Mouse (Mus musculus): Measurements from ENCODE around the gene Phlda2.
"Not testable (repeated sequence)": the region's sequence is repeated elsewhere in the genome, so short reads cannot be mapped to it uniquely, and the experiment has no call there.

The Phlda2 gene

GRCm38 (mm10) chr7:143502418-143503200 lies at the start of gene Phlda2:
TSS of gene Phlda2 (minus strand) at chr7:143503150.
- DNase-seq, result no peak

- DNase-seq, result no peak
Measured at GRCm38 (mm10) chr7:143549588-143550220, 46.8 kb upstream of the Phlda2 start.

- peak; percentile 100 for DNase-seq
Measured at GRCm38 (mm10) chr7:143548976-143549457, 46.1 kb upstream of the Phlda2 start, which contains the start of gene Nap1l4. TSS of gene Nap1l4 (minus strand) at chr7:143549106.

- DNase-seq, result no peak
Measured at GRCm38 (mm10) chr7:143548231-143548961, 45.4 kb upstream of the Phlda2 start.

- no peak for DNase-seq
Measured at GRCm38 (mm10) chr7:143546554-143546953, 43.6 kb upstream of the Phlda2 start.

GRCm38 (mm10) chr7:143544368-143544767 lies 41.4 kb upstream of the Phlda2 start:
- DNase-seq, result peak; percentile 16

GRCm38 (mm10) chr7:143538671-143539070 lies 35.7 kb upstream of the Phlda2 start:
- DNase-seq, result no peak

- DNase-seq, result not testable (repeated sequence)
Measured at GRCm38 (mm10) chr7:143538229-143538628, 35.3 kb upstream of the Phlda2 start.

- no peak for DNase-seq
Measured at GRCm38 (mm10) chr7:143536251-143536650, 33.3 kb upstream of the Phlda2 start.

GRCm38 (mm10) chr7:143533284-143533683 lies 30.3 kb upstream of the Phlda2 start:
- no peak for DNase-seq

- DNase-seq, result no peak
Measured at GRCm38 (mm10) chr7:143532410-143532809, 29.5 kb upstream of the Phlda2 start.

- DNase-seq, result no peak
Measured at GRCm38 (mm10) chr7:143519333-143519732, 16.4 kb upstream of the Phlda2 start.

GRCm38 (mm10) chr7:143514416-143514768 lies 11.4 kb upstream of the Phlda2 start:
- no peak for DNase-seq

- DNase-seq, result no peak
Measured at GRCm38 (mm10) chr7:143513763-143514415, 10.9 kb upstream of the Phlda2 start.

- DNase-seq, result no peak
Measured at GRCm38 (mm10) chr7:143511335-143511712, 8.4 kb upstream of the Phlda2 start.

GRCm38 (mm10) chr7:143510593-143511334 lies 7.8 kb upstream of the Phlda2 start:
- DNase-seq, result no peak

GRCm38 (mm10) chr7:143509566-143509965 lies 6.6 kb upstream of the Phlda2 start:
- DNase-seq, result no peak

- peak; percentile 24 for DNase-seq
Measured at GRCm38 (mm10) chr7:143506675-143507074, 3.7 kb upstream of the Phlda2 start.

GRCm38 (mm10) chr7:143506271-143506670 lies 3.3 kb upstream of the Phlda2 start:
- no peak for DNase-seq

GRCm38 (mm10) chr7:143505823-143506222 lies 2.9 kb upstream of the Phlda2 start:
- DNase-seq, result peak; percentile 32

- no peak for DNase-seq
Measured at GRCm38 (mm10) chr7:143505411-143505810, 2.5 kb upstream of the Phlda2 start.

GRCm38 (mm10) chr7:143503926-143504325 lies 976 bp upstream of the Phlda2 start:
- DNase-seq, result no peak
